Mouse (Mus musculus) embryonic fibroblast, embryonic 13.5 days (primary cell): ENCODE data around the gene Dnaaf3.

Experiments
- CTCF ChIP-seq: IDR thresholded peaks from 2 replicates; pipeline ENCODE4 v1.5.1; 2011; ENCODE audit warnings: mild to moderate bottlenecking, control low read depth, low read length, moderate library complexity, borderline replicate concordance; ENCODE audit not compliant: insufficient read depth
- POLR2A ChIP-seq: IDR thresholded peaks from 2 replicates; pipeline ENCODE4 v1.6.1; 2011; ENCODE audit warnings: low read depth, mild to moderate bottlenecking, control low read depth, low read length, moderate library complexity

GRCm38 (mm10) chr7:4556256-4557166 lies 24.3 kb upstream of the Dnaaf3 start:
- peak; percentile 97 for TF ChIP-seq CTCF
- no peak for TF ChIP-seq POLR2A
